Mouse (Mus musculus): ENCODE results near the gene Folr1. TPM values are rescaled to one million over a fixed set of nuclear protein-coding genes. Genes with fewer than 3 reads are reported as not detected.

The Folr1 gene
- polyA plus RNA-seq, 2 experiments: 1.0 to 1.1 TPM

DNA sequence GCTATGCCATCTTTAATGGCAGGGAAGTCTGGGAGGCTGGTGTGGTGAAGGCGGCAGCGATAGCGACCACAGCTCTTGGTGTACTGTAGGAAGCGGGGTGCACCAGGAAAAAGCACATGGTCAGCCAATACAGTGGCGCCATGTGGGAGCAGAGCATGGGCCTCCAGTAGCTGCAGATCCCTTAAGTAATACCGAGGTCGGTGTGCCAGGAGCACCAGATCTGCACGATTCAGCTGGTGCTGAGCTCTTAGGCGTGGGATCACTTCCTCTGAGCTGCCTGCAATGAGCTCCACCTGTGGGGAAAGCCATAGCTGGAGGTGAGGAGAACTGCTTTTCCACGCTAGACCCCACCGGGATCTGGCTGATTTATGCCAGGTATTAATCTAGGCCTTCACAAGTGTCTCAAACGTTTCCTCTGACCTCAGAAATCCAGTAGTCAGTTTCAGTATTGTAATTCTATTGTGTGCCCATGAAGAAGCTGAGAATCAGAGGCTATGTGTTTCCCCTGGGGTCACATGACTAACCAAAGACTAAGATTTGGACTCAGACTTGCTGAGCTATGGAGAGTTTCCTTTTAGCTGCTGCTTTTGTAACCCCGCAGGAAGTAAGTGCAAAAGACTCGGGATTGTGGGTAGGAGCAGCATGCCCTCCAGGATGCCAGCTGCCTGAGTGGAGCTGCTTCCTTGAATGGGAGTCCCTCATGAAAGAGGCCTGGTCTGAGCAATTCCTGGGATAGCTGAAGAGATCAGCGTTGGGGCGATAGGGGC is 29.9 kb upstream of the Folr1 start:
- Histone ChIP-seq H3K36me3 (ENCODE audit: control insufficient read depth, insufficient read depth, low read length) (peaks cover 9% of the 10 kb centered on the region; the same call in 1 of the 2 replicates), H3K27me3 (ENCODE audit: control insufficient read depth, insufficient read depth, low read length) (no peaks in the 10 kb centered on the region), H3K27ac (replicated peaks; ENCODE audit: low read depth, low read length) (no peak overlapping the region), H3K4me3 (replicated peaks; ENCODE audit: low read length) (no peak overlapping the region), H3K4me2 (replicated peaks; ENCODE audit: low read depth, low read length, severe bottlenecking) (no peak overlapping the region), H3K4me1 (ENCODE audit: control insufficient read depth, insufficient read depth, low read length) (peaks cover 8% of the 10 kb centered on the region; the same call in 1 of the 2 replicates), H3K9me3 (ENCODE audit: control insufficient read depth, low read length) (no peaks in the 10 kb centered on the region), H3K9ac (ENCODE audit: low read depth, low read length, severe bottlenecking) (no peak overlapping the region)
- DNase-seq (ENCODE audit: low spot score): no peak
- TF ChIP-seq POLR2A (IDR thresholded peaks at IDR 0.05; ENCODE audit: borderline replicate concordance, extremely low read depth, insufficient read depth, insufficient read length): no peak
- ATAC-seq (ENCODE audit: low FRiP score, low read depth): no peak
- 88% methylated on average over 16 of the region's 16 CpGs for WGBS

DNA sequence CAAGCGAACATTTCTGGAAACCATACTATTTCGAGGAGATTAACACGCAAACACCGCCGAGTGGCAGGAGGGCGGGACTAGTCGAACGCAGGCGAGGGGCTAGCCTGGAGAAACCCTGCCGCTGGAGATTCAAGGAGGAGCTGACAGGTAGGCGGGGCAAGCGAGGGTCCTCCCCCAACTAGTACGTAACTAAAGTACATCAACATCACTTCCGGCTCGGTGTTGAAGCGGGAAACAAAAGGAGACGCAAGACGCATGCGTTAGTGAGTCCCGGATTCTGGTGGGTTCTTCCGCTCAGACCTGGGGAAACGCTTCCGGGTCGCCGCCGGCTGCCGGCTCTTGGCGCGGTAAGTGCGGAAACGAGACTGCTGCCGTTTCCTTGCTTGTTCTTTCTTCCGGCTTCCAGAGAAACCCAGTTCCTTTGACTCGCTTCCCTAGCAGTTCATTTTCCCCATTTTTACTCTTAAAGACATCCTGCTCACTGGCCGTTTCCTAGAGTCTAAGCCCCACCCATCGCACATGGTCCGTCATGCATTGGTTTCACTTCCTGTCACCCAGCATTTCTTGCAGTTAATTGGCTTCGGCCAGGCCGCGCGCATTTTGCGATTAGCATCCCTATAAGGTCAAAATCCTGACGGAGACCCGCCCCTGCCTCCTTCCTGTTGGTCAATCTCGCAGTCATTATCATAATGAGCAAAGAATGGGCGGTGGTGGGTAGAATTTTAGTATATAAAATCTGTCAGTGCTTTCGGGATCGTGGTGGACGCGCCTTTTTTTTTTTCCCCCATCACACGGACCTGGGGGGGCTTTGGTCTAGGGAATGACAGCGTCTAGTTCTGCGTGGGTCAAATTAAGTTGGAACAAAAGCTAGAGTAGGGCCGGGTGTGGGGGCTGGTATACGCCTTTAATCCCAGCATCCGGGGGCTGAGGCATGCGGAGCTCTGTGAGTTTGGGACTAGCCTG is 25.8 kb upstream of the Folr1 start:
- peak overlapping the region; percentile 87 for H3K27ac ChIP-seq (replicated peaks; ENCODE audit: low read depth, low read length)
- peak overlapping the region; percentile 59 for H3K4me3 ChIP-seq (replicated peaks; ENCODE audit: low read length)
- peak overlapping the region; percentile 55 for H3K9ac ChIP-seq (ENCODE audit: low read depth, low read length, severe bottlenecking)
- no peaks in the 10 kb centered on the region for H3K27me3 ChIP-seq (ENCODE audit: control insufficient read depth, insufficient read depth, low read length)
- no peaks in the 10 kb centered on the region for H3K9me3 ChIP-seq (ENCODE audit: control insufficient read depth, low read length)
- H3K4me1 ChIP-seq (ENCODE audit: control insufficient read depth, insufficient read depth, low read length): peaks cover 3% of the 10 kb centered on the region; the same call in 1 of the 2 replicates
- peak; percentile 48; the same call in 1 of the 2 replicates for TF ChIP-seq POLR2A (IDR thresholded peaks at IDR 0.05; ENCODE audit: borderline replicate concordance, extremely low read depth, insufficient read depth, insufficient read length)
- peak; percentile 99 for DNase-seq (ENCODE audit: low spot score)
- H3K36me3 ChIP-seq (ENCODE audit: control insufficient read depth, insufficient read depth, low read length): peaks cover 9% of the 10 kb centered on the region; the same call in 1 of the 2 replicates
- peak; percentile 99 for ATAC-seq (ENCODE audit: low FRiP score, low read depth)
- peak overlapping the region; percentile 55 for H3K4me2 ChIP-seq (replicated peaks; ENCODE audit: low read depth, low read length, severe bottlenecking)
- under 1% methylated on average over 55 of the region's 57 CpGs for WGBS

DNA sequence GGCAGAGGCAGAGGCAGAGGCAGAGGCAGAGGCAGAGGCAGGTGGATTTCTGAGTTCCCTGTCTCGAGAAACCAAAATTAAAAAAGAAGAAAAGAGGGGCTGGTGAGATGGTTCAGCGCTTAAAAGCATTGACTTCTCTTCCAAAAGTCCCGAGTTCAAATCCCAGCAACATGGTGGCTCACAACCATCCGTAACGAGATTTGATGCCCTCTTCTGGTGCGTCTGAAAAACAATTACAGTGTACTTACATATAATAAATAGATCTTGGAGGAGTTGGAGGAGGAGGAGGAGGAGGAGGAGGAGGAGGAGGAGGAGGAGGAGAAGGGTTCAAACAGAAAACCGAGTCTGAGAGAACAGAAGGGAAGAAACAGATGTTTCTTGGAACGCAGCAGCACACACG is 25.1 kb upstream of the Folr1 start:
- DNase-seq (ENCODE audit: low spot score): no peak
- Histone ChIP-seq H3K9me3 (ENCODE audit: control insufficient read depth, low read length) (no peaks in the 10 kb centered on the region), H3K27me3 (ENCODE audit: control insufficient read depth, insufficient read depth, low read length) (no peaks in the 10 kb centered on the region), H3K27ac (replicated peaks; ENCODE audit: low read depth, low read length) (peak overlapping the region; percentile 87; the same call in 1 of the 2 replicates), H3K36me3 (ENCODE audit: control insufficient read depth, insufficient read depth, low read length) (peaks cover 9% of the 10 kb centered on the region; the same call in 1 of the 2 replicates), H3K4me3 (replicated peaks; ENCODE audit: low read length) (peak overlapping the region; percentile 59), H3K4me1 (ENCODE audit: control insufficient read depth, insufficient read depth, low read length) (peaks cover 3% of the 10 kb centered on the region; the same call in 1 of the 2 replicates), H3K9ac (ENCODE audit: low read depth, low read length, severe bottlenecking) (peak overlapping the region; percentile 46), H3K4me2 (replicated peaks; ENCODE audit: low read depth, low read length, severe bottlenecking) (peak overlapping the region; percentile 35)
- WGBS: 37% methylated on average over 9 of the region's 9 CpGs
- 0 out of 2 replicates have a peak, but pooled peaks have one; percentile 42 for TF ChIP-seq POLR2A (IDR thresholded peaks at IDR 0.05; ENCODE audit: borderline replicate concordance, extremely low read depth, insufficient read depth, insufficient read length)
- no peak for ATAC-seq (ENCODE audit: low FRiP score, low read depth)

DNA sequence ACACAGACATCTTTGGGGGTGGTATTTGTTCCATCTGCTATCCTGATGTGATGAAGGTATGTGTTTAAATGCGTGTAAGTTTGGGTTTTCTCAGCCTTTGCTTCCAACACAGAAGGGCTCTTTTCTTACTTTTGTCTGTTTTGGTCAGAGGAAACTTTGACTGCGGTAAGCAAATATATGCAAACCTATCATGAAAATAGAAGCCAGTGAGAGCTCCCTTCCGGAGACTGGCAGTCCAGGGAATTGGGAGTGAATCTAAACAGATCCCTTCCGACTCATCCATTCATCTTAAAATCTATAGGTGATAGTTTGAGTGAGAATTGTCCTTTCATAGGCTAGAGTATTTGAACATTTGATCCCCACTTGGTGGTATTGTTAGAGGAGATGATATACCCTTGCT is 17.9 kb upstream of the Folr1 start:
- TF ChIP-seq POLR2A (IDR thresholded peaks at IDR 0.05; ENCODE audit: borderline replicate concordance, extremely low read depth, insufficient read depth, insufficient read length): no peak
- Histone ChIP-seq H3K9me3 (ENCODE audit: control insufficient read depth, low read length) (no peaks in the 10 kb centered on the region), H3K4me3 (replicated peaks; ENCODE audit: low read length) (no peak overlapping the region), H3K27me3 (ENCODE audit: control insufficient read depth, insufficient read depth, low read length) (no peaks in the 10 kb centered on the region), H3K4me1 (ENCODE audit: control insufficient read depth, insufficient read depth, low read length) (no peaks in the 10 kb centered on the region), H3K27ac (replicated peaks; ENCODE audit: low read depth, low read length) (no peak overlapping the region), H3K36me3 (ENCODE audit: control insufficient read depth, insufficient read depth, low read length) (no peaks in the 10 kb centered on the region), H3K9ac (ENCODE audit: low read depth, low read length, severe bottlenecking) (no peak overlapping the region), H3K4me2 (replicated peaks; ENCODE audit: low read depth, low read length, severe bottlenecking) (no peak overlapping the region)
- 84% methylated on average over 4 of the region's 4 CpGs for WGBS
- ATAC-seq (ENCODE audit: low FRiP score, low read depth): no peak
- no peak for DNase-seq (ENCODE audit: low spot score)

DNA sequence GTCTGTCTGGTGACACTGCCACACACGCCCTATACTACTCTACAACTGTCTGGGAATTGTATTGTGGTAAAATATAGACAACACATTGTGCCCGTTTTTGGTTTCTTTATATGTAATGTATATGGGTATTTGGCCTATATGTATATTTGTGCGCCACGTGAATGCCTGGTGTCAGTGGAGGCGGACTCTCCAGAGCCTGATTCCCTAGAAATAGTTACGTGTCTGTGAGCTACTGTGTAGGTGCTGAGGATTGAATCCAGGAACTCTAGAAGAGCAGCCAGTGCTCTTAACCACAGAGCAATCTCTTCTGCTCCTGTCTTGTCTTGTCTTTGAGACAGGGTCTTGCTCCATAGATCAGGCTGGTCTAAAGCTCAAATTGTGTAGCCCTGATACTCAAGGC is 15.7 kb upstream of the Folr1 start:
- ATAC-seq (ENCODE audit: low FRiP score, low read depth) (no peak), DNase-seq (ENCODE audit: low spot score) (no peak)
- Histone ChIP-seq H3K4me3 (replicated peaks; ENCODE audit: low read length) (no peak overlapping the region), H3K4me1 (ENCODE audit: control insufficient read depth, insufficient read depth, low read length) (no peaks in the 10 kb centered on the region), H3K36me3 (ENCODE audit: control insufficient read depth, insufficient read depth, low read length) (no peaks in the 10 kb centered on the region), H3K27ac (replicated peaks; ENCODE audit: low read depth, low read length) (no peak overlapping the region), H3K4me2 (replicated peaks; ENCODE audit: low read depth, low read length, severe bottlenecking) (no peak overlapping the region), H3K9ac (ENCODE audit: low read depth, low read length, severe bottlenecking) (no peak overlapping the region), H3K27me3 (ENCODE audit: control insufficient read depth, insufficient read depth, low read length) (no peaks in the 10 kb centered on the region), H3K9me3 (ENCODE audit: control insufficient read depth, low read length) (no peaks in the 10 kb centered on the region)
- no peak for TF ChIP-seq POLR2A (IDR thresholded peaks at IDR 0.05; ENCODE audit: borderline replicate concordance, extremely low read depth, insufficient read depth, insufficient read length)
- WGBS: 82% methylated on average over 6 of the region's 6 CpGs
